Mouse (Mus musculus) retina, embryonic 14.5 days (tissue): ENCODE data around the gene Armcx4.
"Not testable (repeated sequence)": the region's sequence is repeated elsewhere in the genome, so short reads cannot be mapped to it uniquely, and the experiment has no call there.

Source experiments
- DNase-seq: peaks from one replicate; pipeline ENCODE4 v3.0.0-alpha.2; 2015; ENCODE audit warnings: low spot score

The Armcx4 gene

GRCm38 (mm10) chrX:134686267-134686666 lies at the start of gene Armcx4:
Gene Armcx4 (plus strand): TSS chrX:134686519.
- peak; percentile 87 for DNase-seq

- no peak for DNase-seq
Measured at GRCm38 (mm10) chrX:134641000-134641760, 45.1 kb upstream of the Armcx4 start.

DNA sequence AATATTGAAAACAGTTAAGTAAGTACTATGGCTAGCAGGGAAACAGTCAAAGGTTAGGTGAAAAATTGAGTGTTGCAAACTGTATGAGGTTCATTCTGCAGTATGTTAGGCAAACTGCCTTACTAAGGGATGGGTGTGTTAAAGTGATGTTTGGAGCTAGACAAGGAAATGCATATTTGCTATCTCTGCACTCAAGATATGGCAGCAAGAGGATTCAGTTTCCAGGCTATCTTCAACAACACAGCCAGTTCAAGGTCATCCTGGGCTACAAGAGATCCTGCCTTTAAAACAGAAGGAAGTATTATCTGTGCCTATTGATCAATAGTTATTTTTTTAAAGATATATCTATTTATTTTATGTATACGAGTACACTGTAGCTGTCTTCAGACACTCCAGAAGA lies 40.0 kb upstream of the Armcx4 start:
- no peak for DNase-seq

- no peak for DNase-seq
Measured at GRCm38 (mm10) chrX:134647421-134647820, 38.9 kb upstream of the Armcx4 start.

GRCm38 (mm10) chrX:134648031-134648692 lies 38.2 kb upstream of the Armcx4 start:
- DNase-seq = peak; percentile 90

- DNase-seq = no peak
Measured at GRCm38 (mm10) chrX:134652061-134652460, 34.3 kb upstream of the Armcx4 start.

- no peak for DNase-seq
Measured at GRCm38 (mm10) chrX:134661586-134661985, 24.7 kb upstream of the Armcx4 start.

GRCm38 (mm10) chrX:134675022-134675421 lies 11.3 kb upstream of the Armcx4 start:
- peak; percentile 45 for DNase-seq

DNA sequence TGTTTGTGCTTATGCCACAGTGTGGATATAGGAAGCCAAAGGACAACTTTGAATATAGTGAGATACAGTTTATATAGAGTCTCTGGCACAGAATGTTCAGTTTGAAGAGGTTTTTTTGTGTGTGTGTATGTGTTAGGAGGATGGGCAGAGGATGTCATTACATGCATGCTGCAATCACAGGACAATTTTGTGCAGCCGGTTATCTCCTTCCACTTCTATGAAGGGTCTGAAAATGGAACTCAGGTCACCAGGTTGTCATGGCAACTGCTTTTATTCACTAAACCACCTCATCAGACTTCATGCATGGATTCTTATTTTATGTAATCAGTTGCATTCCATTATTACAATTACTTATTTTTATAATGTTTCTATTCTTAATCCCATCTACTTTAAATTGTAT lies 10.4 kb upstream of the Armcx4 start:
- no peak for DNase-seq

GRCm38 (mm10) chrX:134684936-134685335 lies 1.4 kb upstream of the Armcx4 start:
- peak; percentile 18 for DNase-seq

- peak; percentile 47 for DNase-seq
Measured at GRCm38 (mm10) chrX:134686739-134687171, 436 bp downstream of the Armcx4 start.

DNA sequence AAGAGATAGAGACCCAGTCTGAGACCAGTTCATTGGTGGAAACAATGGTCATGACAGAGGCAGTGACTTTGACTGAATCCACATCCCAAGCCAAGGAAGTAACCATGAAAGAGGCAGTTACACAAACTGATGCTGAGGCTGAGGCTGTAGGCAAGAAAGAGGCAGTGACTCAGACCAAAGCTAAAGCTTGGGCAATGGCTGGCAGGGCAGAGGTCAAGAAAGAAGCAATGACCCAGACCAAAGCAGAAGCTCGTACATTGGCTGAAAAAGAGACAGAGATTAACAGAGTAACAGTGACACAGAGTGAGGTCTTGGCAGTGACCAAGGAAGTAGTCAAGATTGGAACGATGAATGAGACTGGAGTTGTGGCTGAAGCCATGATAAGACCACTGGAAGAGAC lies 3.4 kb downstream of the Armcx4 start:
- DNase-seq = no peak

DNA sequence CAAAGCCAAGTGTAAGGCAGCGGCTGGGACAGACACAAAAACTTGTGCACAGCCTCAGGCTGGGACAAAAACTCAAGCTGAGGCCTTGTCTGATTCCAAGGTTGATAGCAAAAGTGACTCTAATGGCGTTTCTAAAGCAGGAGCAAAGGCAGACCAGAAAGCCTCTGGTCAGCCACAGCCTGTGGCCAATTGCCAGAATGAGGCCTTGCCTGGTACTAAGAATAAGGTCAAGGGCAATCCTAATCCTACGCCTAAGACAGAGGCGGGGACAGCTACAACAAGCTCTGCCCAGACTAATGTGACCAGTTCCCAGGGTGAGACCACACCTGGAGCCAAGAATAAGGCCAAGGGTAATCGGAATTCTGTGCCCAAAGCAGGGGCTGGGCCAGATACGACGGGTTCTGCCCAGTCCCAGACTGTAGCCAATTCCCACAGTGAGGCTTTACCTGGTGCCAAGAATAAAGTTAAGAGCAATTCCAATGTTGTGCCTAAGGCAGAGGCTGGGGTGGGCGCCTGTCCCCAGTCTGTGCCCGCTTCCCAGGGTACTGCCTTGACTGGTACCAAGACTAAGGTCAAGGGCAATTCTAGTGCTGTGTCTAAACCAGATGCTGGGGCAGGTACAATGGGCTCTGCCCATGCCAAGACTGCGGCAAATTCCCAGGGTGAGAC lies 4.7 kb downstream of the Armcx4 start:
- DNase-seq = no peak

DNA sequence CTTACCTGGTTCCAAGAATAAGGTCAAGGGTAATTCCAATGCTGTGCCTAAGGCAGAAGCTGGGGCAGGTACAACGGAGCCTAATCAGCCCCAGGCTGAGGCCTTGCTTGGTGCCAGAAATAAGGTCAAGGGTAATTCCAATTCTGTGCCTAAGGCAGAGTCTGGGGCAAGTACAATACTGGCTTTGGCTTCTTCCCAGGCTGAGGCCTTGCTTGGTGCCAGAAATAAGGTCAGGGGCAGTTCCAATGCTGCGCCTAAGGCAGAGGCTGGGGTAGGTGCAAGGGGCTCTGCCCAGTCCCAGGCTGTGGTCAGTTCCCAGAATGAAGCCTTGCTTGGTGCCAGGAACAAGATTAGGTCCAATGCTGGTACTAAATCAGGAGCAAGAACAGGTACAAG lies 5.2 kb downstream of the Armcx4 start:
- no peak for DNase-seq

DNA sequence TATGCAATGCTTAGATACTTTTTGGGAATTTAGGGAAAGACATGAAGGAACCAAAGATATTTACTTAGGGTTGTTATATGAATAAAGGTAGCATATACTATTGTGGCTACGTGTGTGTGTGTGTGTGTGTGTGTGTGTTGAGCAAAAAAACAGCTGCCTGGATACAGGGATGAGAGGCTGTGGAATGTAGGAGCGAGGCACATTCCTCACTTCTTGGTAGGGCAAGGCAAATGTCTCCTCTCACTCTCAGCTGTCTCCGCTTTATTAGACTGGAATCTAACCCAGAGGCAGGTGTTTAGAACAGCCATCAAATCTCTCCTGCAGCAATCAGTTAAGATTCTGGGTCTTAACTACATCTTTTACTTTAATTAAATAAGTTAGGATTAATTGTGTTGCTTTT lies 30.5 kb downstream of the Armcx4 start:
- DNase-seq = peak; percentile 4

DNA sequence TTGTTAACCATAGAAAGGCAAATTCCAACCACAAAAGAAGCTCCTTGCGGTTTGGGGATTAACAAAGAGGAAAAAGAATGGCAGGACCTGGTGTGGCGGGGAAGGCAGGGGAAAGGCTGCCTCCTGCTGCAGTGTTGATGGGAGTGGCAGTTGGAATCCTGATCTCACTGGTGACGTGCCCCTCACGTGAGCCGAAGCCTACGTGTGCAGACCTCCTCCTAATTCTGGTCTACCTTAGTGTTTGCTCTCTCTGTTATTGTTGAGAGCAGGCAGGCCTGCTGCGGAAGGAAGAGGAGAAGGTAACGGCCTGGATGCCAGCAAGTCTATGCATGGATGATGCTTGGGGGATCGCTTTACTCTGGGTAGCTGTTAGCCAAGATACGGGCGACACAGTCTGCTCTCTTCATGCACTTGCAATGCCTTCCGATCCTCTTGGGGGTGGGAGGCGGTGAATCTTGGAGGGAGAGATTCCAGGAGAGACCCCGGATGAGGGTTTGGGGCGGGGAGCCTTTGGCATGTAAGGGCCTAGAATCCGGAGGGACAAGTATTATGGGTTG lies 31.5 kb downstream of the Armcx4 start, which contains the start of gene Armcx1:
TSS of gene Armcx1 (plus strand) at position 212 of the 557 bp plus-strand sequence.
- DNase-seq = peak; percentile 71

DNA sequence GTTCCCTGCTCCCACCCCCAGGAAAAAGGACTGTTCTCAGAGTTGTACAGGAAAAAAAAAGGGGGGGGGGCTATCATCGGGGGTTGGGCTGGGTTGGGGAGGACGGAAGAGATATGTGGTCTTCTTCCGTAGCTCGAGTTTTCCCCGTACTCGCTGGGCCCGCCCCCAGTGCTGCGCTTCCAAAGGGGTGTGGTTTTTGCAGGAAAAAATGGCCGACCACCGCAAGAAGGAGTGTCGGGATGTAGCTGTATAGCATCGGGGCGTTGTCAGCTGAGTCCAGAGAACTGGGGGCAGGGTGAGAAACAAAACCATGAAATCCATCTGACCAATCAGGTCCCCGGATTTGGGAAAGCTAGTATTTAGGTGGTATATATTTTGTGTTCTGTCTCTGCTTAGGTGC lies 32.2 kb downstream of the Armcx4 start:
- DNase-seq = peak; percentile 59

- DNase-seq = not testable (repeated sequence)
Measured at GRCm38 (mm10) chrX:134723762-134724161, 37.4 kb downstream of the Armcx4 start.

DNA sequence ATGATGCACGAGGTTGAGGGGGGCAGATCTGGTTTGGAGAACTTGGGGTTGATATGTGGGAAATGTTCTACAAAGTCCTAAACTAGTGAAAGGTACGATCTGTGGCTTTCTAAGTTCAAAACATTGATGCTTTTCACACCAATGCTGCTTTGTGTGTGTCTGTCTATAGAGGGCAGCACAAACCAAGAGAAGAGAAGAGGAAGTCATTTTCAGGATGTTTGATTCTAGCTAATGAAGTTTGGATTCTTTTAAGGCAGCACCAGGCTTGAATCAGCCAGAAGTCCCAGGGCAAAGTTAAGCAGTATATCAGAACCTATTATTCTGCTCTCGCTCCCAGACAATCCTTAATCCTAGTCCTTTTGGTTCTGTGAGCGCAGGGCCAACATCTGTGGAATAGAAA lies 43.5 kb downstream of the Armcx4 start:
- DNase-seq = peak; percentile 58

DNA sequence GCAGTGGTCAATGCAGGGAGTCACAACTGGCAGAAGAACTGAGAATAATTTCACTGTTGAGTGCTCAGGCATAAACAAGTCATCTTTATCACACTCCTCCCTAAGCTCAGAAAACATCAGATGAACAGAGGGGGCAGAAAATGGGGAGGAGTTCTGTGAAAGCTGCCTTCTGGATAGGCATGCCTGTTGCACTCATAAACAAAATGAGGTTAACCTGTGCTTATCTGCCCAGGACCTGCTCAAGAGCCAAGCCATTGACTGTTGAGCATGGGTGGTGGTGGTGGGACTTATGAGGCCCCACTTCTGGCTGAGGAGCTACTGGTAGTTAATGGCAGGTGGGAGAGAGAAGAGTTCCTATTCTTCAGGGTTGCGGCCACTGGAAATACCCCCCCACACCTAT lies 51.5 kb downstream of the Armcx4 start:
- DNase-seq = no peak

DNA sequence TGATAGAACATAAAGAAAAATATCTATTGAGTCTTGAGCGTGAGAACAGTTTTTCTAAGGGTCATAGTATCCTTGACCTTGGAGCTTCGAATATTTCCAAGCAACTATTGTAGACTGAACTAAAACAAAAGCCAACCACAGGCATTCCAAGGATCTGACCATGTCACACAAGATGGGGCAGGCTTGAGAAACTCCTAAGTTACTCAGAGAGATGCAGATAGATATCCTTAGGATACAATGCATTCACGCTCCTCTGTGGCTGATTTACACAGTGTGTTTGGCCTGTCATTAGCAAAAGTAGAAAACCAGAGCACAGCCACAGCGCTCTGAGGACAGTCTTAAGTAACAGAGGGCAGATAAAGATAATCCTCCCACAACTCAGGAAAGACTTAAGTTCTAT lies 52.8 kb downstream of the Armcx4 start:
- DNase-seq = no peak

GRCm38 (mm10) chrX:134741862-134742261 lies 55.5 kb downstream of the Armcx4 start:
- no peak for DNase-seq
